Mouse (Mus musculus) cerebellum, adult 11 months (tissue): ENCODE data around the gene Rdh5.

Experiments
- DNase-seq: peaks from one replicate; pipeline ENCODE4 v3.0.0; 2022

Gene Rdh5

GRCm38 (mm10) chr10:128902409-128902988 is 20.2 kb downstream of the Rdh5 start:
- no peak for DNase-seq

DNA sequence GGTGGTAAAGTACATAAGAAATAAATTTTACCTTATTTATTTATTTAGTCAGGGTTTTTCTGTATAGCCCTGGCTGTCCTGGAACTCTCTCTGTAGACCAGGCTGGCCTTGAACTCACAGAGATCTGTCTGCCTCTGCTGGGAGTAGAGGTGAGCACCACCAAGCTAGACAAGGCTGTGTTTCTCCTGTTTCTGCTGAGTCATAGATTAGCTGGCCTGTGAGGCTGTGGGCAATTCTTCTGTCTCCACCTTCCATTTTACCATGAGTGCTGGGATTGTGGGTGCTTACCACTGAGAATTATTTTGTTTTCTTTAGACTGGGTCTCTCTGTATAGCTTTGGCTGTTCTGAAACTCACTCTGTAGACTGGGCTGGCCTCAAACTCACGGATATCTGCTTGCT is 21.3 kb downstream of the Rdh5 start:
- no peak for DNase-seq

- DNase-seq, result no peak
Observed at GRCm38 (mm10) chr10:128900698-128901097, 22.0 kb downstream of the Rdh5 start, which contains the start of gene Cd63. Cd63 (plus strand) TSS chr10:128900989.

GRCm38 (mm10) chr10:128899759-128900490 is 22.8 kb downstream of the Rdh5 start:
- no peak for DNase-seq

DNA sequence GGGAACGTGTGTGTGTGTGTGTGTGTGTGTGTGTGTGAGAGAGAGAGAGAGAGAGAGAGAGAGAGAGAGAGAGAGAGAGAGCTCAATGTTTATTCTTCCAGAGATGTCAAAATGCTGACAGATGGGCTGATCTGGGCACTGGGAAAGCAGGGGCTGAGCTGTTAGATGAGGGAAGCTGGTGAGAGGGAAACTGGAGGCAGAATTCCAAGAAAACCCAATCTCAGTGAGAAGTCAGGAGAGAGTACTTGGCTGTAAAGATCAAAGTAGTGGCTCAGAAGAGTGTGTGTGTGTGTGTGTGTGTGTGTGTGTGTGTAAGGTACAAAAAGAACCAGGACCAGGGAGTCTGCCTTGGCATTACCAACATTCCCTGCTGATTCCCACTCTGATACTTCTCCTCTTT is 25.2 kb downstream of the Rdh5 start:
- DNase-seq, result no peak

- no peak for DNase-seq
Observed at GRCm38 (mm10) chr10:128896807-128897206, 25.9 kb downstream of the Rdh5 start.

DNA sequence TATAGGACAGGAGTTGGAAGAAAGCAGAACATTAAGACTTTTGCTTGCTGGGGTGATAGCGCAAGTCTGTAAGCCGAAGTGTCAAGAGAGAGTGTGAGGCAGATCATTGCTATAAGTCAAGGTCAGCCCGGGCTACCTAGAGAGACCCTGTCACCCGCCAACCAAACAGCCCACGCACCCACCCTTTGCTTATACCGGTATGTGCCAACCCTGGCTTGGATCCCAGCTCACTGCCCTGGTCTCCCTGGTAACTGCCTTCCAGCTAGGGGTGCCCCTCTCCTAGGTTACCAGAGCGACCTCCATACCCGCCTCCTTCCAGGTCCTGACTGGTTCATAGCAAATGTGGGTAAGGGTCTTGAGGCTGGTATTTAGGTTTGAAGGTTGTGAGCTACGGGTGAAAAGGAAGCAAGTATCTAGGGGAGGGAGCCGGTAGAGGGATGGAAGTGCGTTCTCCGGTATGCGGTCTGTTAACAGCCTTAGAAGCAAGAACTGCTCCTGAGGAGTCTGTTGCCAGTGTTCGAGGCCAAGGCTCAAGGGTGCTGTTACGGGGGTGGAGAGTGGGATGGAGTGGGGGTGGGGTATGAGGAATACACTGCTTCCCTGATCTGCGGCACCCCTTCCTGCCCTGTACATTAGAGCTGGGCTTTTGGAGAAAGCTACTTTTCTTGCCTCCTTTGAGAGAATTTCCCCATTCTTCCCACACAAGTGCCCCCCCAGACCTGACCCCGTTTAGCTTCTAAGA is 26.6 kb downstream of the Rdh5 start:
- DNase-seq, result no peak

DNA sequence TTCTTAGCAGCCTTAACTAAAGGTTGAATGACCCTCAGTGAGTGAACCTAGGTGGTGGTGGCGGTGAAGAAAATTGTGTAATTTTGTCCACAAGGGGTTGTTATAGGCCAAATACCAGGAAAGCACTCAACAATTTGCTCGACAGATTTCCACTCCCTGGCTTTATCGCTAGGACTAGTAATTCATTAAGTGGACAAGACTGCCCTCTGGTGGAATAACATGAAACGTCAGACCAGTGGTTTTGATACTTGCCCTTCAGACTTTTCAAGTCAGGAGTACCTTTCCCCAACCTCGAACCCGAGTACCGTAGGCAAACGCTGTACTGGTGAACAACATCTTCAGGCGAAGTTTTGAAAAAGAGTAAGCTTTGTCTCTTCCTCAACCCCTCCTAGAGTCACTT is 27.3 kb downstream of the Rdh5 start:
- no peak for DNase-seq

- no peak for DNase-seq
Observed at GRCm38 (mm10) chr10:128892246-128892645, 30.4 kb downstream of the Rdh5 start.

DNA sequence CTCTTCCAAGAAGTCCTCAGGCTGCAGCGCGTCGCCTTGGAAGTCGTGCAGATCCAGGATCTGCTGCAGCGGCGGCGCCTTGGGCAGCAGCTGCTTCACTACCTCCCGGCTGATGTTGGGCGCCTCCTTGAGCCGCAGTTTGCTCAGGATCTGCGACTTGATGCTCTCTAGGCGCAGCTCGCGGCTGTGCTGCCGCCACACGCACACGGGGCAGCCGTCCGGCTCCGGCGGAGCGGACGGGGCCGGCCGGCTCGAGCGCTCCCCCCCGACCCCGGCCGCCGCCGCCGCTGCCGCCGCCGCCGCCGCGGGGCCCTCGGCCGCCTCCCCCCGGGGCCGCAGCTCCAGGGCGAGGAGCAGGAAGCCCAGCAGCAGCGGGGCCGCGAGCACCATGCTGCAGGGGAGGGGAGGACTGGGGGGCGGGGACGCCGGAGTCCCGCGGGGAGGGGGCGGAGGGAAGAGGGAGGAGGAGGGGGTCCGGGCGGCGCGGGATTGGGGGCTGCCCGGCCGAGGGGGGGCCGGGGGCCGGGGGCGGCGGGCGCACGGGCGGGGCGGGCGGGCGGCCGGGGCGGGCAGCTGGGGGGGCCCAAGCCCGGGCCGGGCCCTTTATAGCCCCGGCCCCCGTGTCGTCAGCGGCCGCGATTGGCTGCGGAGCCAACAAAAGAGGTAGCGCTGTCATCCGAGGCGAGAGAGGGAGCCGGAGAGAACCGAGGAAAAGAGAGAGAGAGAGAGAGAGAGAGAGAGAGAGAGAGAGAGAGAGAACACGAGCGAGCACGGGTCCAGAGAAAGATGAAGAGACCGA is 31.2 kb downstream of the Rdh5 start, which contains the start of gene Gdf11:
Gene Gdf11 (minus strand): TSS at position 423 of the 799 bp plus-strand sequence.
- DNase-seq, result no peak

DNA sequence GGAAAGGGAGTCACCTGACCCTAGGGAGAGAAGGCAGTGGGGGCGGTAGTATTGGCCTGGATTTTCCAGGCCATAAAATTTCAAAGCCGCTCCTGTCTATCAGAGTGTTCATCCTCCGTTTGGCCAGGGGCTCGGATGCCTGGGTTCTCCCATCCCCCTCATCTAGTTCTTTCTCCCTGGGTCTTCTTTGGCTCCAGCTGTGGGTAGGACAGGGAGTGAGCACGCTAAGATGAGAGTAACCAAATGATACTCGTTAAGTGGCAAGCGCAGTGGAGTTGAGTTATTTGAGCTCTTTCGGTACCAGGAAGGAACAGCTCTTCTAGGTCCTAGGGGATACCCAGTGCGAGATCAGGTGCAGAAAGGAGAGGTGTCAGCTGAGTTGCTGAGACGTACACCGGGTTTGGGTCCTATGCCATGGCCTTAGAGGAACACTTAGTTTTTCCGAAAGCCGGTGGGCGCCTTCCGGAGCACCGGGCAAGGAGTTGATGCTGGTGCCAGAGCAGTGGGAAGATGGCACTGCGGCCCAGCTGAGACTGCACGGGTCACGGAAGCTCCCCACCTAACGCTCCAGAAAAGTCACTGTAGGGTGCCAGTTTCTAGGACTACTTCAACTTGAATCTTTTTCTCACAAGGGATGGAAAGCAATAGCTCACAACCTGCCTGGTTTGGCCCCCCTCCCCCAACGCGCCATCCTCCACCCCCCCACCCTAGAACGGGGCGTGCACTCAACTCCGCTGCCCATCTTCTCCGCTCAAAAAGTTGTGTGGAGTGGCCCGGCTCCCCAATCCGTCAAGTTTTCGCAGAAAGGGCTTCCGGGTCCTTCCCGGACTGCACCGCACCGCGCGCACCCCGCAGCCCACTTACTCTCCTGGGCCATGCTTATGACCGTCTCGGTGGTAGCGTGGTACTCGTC is 32.0 kb downstream of the Rdh5 start:
- no peak for DNase-seq

- no peak for DNase-seq
Observed at GRCm38 (mm10) chr10:128889846-128890245, 32.8 kb downstream of the Rdh5 start.

DNA sequence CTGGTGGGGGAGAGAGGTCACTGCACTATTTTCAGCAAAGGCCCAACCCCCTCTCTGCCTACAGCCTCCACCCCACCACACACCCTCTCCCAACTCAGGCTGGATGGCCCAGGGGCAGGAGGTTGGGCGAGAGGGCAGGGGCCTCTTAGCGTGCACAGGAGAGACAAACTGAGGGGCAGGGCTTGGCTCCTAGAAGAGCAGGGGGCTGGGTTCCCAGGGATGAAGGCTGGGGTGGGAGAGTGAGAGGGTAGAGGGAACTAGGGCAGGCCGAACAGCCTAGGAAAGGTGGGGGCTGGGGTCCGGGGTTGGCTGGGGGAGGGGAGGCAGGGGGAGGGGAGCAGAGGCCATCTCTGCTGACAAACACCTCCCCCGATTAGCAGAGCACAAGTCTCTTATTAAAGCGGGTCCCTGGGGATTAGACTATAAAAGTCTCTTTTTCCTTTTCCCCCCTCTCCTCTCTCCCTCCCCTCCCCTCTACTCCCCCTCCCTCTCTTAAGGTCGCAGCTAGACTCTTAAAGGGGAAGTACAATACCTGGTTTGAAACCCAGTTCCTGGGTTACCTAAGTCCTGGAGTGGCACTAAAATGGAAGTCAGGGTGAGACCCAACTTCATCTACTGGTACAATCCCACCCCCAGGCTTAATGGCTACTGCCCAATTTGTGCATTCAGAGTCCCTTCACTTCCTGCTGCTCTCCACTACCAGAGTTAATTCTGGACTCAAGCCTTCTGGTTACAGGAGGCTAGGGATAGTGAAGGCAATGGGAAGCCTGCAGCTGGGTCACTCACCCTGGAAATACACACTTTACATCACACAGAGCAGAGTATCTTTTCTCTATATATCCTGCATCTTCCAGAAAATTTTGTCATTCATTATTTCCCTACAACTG is 33.5 kb downstream of the Rdh5 start:
- DNase-seq, result no peak

DNA sequence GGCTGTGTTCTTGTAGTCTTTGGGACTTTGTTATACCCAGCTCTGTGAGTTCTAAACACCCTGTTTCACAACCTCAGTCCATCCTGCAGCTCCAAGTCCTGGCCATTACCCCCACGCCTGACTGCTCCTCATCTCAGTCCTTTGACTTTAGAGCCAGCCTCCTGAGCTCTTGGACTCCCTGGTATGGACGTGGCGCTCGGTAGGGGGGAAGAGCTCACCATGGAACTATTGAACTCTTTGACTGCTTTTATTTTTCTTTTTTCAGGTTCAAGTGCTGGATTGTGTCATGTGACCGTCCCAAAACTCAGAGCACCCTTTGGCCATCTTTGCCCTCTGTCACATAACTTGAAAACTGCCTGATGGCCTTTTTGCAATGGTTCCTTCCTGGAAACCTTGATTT is 40.6 kb downstream of the Rdh5 start:
- DNase-seq, result no peak

DNA sequence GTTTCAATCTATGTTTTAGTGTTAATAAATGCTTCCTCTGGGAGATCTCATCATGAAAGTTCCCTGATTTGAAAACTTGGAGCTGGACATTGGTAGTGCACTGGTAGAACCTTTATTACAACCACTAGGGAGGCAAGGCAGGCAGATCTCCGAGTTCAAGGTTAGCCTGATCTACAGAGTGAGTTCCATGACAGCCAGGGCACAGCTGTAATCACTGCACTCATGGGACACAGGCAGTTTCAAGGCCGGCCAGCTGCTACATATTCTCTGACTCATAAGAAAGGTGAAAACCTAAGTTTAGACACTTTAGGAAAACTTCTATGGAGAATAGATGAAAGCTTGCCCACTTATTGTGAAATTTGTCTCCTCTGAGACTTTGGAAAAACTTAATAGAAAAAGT is 43.9 kb downstream of the Rdh5 start:
- no peak for DNase-seq

DNA sequence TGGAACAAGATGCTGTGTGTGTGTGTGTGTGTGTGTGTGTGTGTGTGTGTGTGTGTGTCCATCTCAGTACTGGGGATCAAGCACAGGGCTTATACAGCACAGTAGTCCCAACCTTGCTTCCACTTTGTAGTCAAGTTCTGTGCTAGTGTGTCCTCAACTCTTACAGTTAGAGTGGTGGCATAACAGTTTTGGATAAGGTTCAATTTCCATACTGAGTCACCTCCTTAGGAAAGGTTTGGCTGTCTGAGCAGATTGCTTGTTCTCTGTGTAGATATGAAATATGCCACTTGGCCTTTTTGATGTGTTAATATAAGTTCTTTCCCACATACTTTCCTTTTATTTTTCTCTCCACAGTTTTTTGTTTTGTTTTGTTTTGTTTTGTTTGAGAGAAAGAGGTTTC is 44.4 kb downstream of the Rdh5 start:
- DNase-seq, result no peak

GRCm38 (mm10) chr10:128870341-128870740 is 52.3 kb downstream of the Rdh5 start:
- no peak for DNase-seq

DNA sequence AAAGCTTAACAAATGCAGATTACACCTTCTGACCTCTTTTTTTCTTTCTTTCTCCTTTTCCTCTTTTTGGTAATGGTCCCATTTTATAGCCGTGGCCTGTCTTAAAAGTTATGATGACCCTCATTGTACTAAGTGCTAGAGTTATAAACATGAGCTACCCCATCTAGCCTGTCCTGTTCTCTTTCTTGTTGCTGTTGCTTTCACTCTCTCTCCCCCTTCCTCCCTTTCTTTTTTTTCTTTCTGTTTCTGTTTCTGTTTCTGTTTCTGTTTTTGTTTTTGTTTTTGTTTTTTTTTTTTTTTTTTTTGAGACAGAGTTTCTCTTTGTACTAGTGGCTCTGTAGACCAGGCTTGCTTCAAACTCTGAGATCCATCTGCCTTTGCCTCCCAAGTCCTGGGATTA is 56.2 kb downstream of the Rdh5 start:
- DNase-seq, result no peak

DNA sequence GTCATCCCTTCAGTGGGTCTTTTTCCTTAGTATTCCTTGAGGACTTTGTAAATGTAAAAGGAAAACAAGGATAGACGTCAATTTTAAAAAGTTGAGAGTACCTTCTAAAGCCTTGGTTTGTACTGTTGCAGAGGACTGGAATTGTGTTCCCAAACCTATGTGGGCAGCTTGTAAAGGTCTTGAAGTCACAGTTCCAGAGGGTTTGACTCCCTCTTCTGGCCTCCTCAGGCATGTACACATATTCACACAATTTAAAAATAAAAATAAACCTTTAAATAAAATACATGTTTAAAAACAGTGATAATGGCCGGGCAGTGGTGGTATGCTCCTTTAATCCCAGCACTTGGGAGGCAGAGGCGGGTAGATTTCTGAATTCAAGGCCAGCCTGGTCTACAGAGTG is 56.6 kb downstream of the Rdh5 start:
- DNase-seq, result no peak
